Mouse (Mus musculus) olfactory bulb, adult 2 months (tissue): ENCODE data around the gene Cdkal1. TPM values are rescaled to one million over a fixed set of nuclear protein-coding genes. Genes with fewer than 3 reads are reported as not detected.

Experiments
- H3K27ac ChIP-seq: fragments of 200-500 bp; 2 replicates; pipeline ENCODE4 v1.5.1; 2012; ENCODE audit warnings: low read depth, low read length; ENCODE audit not compliant: insufficient read depth
- H3K4me1 ChIP-seq: fragments of 200-500 bp; 2 replicates; pipeline ENCODE4 v1.6.1; 2012; ENCODE audit warnings: low read length; ENCODE audit not compliant: control insufficient read depth, insufficient read depth
- H3K4me3 ChIP-seq: fragments of 200-500 bp; 2 replicates; pipeline ENCODE4 v1.5.1; 2012; ENCODE audit warnings: mild to moderate bottlenecking, low read depth, low read length, moderate library complexity; ENCODE audit not compliant: insufficient read depth
- CTCF ChIP-seq: fragments of 200-500 bp; IDR thresholded peaks from 2 replicates; pipeline ENCODE4 v1.5.1; 2012; ENCODE audit warnings: low read depth, mild to moderate bottlenecking, low read length, moderate library complexity; ENCODE audit not compliant: insufficient read depth
- POLR2A ChIP-seq: fragments of 200-500 bp; IDR thresholded peaks from 2 replicates; pipeline ENCODE4 v1.6.1; 2012; ENCODE audit warnings: mild to moderate bottlenecking, low read depth, low read length, moderate library complexity; ENCODE audit not compliant: insufficient read depth
- WGBS: fragments of 180-500 bp; shearing (Covaris S2); methylation state at CpG from one replicate; pipeline ENCODE4 v1.1.7; 2018; 5-methylcytosine and 5-hydroxymethylcytosine counted together
- polyA plus RNA-seq: library from polyadenylated mRNA; stranded (reverse); fragments of >200 nt; gene quantifications from 2 replicates; pipeline ENCODE4 v1.2.4, GENCODE M21; 2012; ENCODE audit warnings: low replicate concordance; ENCODE audit not compliant: missing spikeins, insufficient read depth, insufficient read length

Cdkal1 gene
- polyA plus RNA-seq, 1 experiment, result not detected

DNA sequence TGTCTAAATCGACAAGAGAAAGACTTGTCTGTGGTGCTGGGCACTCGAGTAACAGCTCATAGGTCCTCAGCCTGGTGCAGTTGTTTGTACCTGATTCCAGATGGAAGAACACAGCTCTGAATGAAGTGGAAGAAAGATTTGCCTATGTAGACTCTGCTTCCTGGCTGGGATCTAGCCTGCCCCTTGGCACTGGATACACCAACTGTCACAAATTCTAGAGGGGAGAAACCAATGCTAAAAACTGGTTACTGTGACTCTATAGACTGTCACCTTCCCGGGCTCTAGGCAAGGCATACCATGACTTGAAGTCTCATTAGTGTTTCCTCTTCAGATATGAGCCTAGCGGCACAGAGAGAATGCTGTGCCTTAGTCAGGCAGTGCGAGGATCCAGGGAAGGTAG, 366.0 kb downstream of the Cdkal1 start:
- WGBS, result 87% methylated on average over 5 of the region's 5 CpGs
- H3K27ac ChIP-seq, result no peak overlapping the region
- no peaks in the 10 kb centered on the region for H3K4me1 ChIP-seq

DNA sequence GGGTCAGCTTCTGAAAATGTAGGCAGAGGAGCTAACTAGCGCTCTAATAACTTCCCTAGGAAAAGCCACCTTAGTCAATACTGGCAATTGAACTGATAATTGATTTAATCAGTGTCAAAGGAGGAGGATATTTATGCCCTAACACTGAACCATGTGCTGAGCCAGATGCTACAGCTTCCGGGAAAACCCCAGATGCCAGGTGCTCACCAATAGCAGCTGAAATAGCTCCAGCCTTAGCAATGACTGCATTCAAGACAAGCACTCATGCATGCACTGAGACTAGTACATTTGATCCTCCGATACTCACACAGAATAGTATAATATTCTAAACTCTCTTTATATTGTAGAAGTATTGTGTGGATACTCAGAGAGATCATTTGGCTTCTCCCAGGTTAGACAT, 368.8 kb downstream of the Cdkal1 start:
- Histone ChIP-seq H3K4me3 (no peak overlapping the region), H3K27ac (no peak overlapping the region), H3K4me1 (no peaks in the 10 kb centered on the region)
- 66% methylated on average over 3 of the region's 3 CpGs for WGBS
- no peak for TF ChIP-seq CTCF
- TF ChIP-seq POLR2A, result no peak

More for the DNA sequence above, 366.0 kb downstream of the Cdkal1 start:
- no peak overlapping the region for H3K4me3 ChIP-seq
- TF ChIP-seq POLR2A, result no peak
- TF ChIP-seq CTCF, result no peak

DNA sequence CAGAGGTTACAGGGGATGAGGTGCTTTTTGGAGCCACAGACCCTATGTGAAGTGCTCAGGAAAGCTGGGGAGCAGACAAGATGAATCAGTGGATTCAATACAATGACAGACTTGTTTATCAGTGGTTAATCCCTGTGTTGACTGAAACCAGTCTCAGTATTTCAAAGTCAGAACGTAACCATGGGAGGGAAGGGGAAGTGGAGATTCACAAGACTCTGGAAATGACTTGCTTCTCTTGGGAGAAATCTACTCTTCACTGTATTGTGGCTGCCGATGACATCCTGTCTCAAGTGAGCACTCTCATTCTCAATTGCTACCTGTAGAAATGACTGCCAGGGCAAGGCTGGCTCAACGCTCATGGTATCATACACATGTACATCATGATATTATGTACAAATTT, 371.5 kb downstream of the Cdkal1 start:
- no peak for TF ChIP-seq CTCF
- TF ChIP-seq POLR2A, result no peak
- Histone ChIP-seq H3K4me1 (no peaks in the 10 kb centered on the region), H3K27ac (no peak overlapping the region), H3K4me3 (no peak overlapping the region)
- WGBS, result 92% methylated on average over 3 of the region's 3 CpGs

DNA sequence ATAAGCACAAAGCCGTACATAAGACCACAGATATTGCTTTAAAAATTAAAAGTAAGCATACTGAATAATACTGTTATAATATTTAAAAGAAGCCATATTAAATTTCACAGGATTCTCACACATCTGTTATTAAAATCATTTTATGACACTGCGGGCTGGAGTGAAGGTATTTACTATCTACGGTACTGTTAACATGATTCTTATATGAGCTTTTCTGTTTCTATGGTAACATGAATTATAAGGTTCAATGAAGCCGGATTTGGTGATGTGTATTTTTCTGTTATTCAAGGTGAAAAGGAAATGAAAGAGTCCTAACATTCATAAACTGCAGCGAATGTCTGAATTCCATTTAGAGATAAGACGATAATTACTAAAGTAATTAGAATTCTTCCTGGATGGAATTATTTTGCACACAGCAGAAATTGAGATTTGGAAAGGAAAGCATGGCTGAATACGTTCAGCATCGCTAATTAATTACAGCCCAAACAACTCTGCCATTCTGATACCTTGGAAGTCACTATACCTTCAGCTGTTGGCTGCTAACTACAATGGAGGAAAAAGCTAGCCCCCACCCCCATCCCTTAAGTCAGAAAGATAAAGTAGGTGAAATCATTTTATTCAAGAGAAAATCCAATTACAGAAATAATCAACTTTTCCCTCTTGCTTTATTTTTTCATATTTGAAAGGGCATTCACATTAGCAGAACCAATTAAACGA, 373.2 kb downstream of the Cdkal1 start:
- WGBS, result 54% methylated on average over 9 of the region's 9 CpGs
- TF ChIP-seq CTCF (no peak), POLR2A (no peak)
- Histone ChIP-seq H3K27ac (no peak overlapping the region), H3K4me3 (no peak overlapping the region), H3K4me1 (no peaks in the 10 kb centered on the region)

DNA sequence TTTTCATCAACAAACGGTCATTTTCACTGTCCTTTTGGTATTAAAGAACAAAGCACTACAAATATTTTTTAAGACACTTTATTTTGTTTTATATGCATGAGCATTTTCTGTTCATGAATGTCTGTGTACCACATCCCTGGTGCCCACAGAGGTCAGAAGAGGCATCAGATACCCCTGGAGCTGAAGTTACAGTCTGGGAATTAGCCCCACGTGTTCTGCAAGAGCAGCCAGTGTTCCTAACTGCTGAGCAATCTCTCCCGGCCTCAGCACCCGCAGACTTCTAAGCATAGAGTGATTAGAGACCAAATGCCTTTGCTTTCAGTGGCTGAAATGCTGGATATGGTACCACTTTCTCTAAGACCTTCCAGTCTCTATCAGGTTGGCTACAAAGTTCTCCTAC, 379.1 kb downstream of the Cdkal1 start:
- no peak overlapping the region for H3K27ac ChIP-seq
- H3K4me3 ChIP-seq, result no peak overlapping the region
- WGBS, result 83% methylated on average over 4 of the region's 4 CpGs
- H3K4me1 ChIP-seq, result no peaks in the 10 kb centered on the region
- TF ChIP-seq POLR2A, result no peak
- no peak for TF ChIP-seq CTCF

DNA sequence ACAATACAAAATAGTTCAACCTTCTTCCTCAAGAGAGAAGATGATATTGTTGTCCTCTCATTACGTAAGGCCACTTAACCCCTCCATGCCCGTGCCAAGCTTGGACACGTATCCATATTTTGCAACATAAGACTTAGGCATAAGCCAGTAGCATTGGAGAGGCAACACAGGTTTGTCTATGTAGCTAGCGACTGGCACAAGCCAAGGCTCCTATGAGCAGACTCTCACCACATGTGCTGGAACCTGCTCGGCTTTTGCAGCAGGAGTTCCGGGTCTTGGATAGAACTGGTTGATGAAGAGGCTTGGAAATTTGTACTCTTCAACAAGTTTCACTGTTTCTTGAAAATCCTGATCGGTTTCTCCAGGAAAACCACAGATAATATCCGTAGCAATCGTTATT, 381.2 kb downstream of the Cdkal1 start:
- WGBS, result 94% methylated on average over 9 of the region's 9 CpGs
- H3K4me3 ChIP-seq, result no peak overlapping the region
- H3K4me1 ChIP-seq, result no peaks in the 10 kb centered on the region
- TF ChIP-seq POLR2A (no peak), CTCF (no peak)
- no peak overlapping the region for H3K27ac ChIP-seq

DNA sequence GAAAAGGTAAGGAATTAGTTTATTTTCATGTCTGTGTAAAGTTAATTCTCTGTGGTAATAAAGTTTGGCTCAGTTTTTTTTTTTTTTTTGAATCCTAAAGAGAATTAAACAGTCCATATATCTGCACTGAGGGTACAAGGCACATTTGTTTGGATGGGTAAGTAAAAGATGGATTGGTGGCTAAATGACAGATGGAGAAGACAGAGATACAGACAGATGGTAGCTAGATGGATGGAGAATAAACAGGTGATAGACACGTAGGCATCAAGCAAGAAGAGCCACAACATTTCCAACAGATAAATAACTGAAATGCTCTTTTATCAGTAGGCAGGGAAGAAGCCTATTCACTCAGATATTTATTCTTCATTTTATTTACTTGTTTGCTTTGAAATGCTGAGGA, 381.7 kb downstream of the Cdkal1 start:
- Histone ChIP-seq H3K4me1 (no peaks in the 10 kb centered on the region), H3K4me3 (no peak overlapping the region), H3K27ac (no peak overlapping the region)
- TF ChIP-seq CTCF (no peak), POLR2A (no peak)
- WGBS, result 92% methylated on average over 1 of the region's 1 CpGs

DNA sequence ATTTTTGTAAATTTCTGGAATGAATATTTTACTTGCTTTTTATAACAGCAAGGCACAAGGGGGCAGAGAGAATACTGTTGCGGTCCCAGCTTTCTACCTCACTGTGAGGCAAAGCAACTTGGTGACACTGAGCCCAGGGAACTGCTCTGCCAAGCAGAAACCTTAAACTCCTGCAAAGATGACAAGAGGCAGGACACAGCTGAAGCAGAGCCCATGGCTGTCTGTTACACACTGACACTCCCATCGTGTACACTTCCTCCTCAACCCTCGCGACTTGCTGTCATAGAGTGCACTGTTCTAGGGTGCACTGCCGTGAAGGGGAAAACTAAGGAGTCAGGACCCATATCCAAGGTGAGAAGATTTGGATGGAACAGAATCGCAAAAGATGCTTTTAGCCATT, 393.2 kb downstream of the Cdkal1 start:
- 90% methylated on average over 6 of the region's 6 CpGs for whole genome bisulfite sequencing
- TF ChIP-seq POLR2A, result no peak
- TF ChIP-seq CTCF, result no peak
- no peak overlapping the region for H3K4me3 ChIP-seq
- no peaks in the 10 kb centered on the region for H3K4me1 ChIP-seq
- no peak overlapping the region for H3K27ac ChIP-seq

DNA sequence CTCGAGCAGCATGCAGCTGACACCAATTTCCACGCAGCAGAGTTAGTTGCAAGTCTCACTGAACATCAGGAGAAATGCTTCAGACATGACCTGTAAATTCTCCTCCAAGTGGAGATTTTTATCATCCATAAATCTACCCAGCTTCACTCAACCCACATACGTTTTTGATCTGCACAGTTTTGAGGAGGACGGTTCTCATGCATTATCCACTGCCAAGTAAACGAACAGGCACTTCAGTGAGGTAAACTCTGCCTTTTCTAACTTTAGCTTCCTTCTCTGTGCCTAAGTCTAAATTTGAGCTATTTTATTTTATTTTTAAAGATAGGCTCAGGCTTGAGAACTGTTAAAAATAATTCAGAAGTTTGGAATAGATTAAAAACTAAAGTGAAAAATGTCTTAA, 394.7 kb downstream of the Cdkal1 start:
- Histone ChIP-seq H3K4me1 (no peaks in the 10 kb centered on the region), H3K4me3 (no peak overlapping the region), H3K27ac (no peak overlapping the region)
- WGBS, result 73% methylated on average over 5 of the region's 5 CpGs
- no peak for TF ChIP-seq CTCF
- TF ChIP-seq POLR2A, result no peak
